Mouse (Mus musculus): ENCODE results near the gene Frmd5. TPM values are rescaled to one million over a fixed set of nuclear protein-coding genes. Genes with fewer than 3 reads are reported as not detected.

Gene Frmd5
- polyA plus RNA-seq, 1 experiment = 4.1 TPM

GRCm38 (mm10) chr2:121733426-121733825, 73.5 kb downstream of the Frmd5 start:
- no peak overlapping the region for H3K4me3 ChIP-seq (ENCODE audit: insufficient read depth, low read length)
- no peaks in the 10 kb centered on the region for H3K4me1 ChIP-seq (ENCODE audit: control insufficient read depth, insufficient read depth, low read length)
- no peak overlapping the region for H3K27ac ChIP-seq (ENCODE audit: insufficient read depth, low read length)
- TF ChIP-seq CTCF (IDR thresholded peaks at IDR 0.05; ENCODE audit: borderline replicate concordance, insufficient read depth, low read length) (no peak), POLR2A (IDR thresholded peaks at IDR 0.05; ENCODE audit: low read depth, low read length) (no peak)

GRCm38 (mm10) chr2:121730486-121730885, 76.4 kb downstream of the Frmd5 start:
- Histone ChIP-seq H3K27ac (ENCODE audit: insufficient read depth, low read length) (no peak overlapping the region), H3K4me1 (ENCODE audit: control insufficient read depth, insufficient read depth, low read length) (no peaks in the 10 kb centered on the region), H3K4me3 (ENCODE audit: insufficient read depth, low read length) (no peak overlapping the region)
- no peak for TF ChIP-seq POLR2A (IDR thresholded peaks at IDR 0.05; ENCODE audit: low read depth, low read length)

GRCm38 (mm10) chr2:121728907-121729575, 77.8 kb downstream of the Frmd5 start:
- no peak overlapping the region for H3K4me3 ChIP-seq (ENCODE audit: insufficient read depth, low read length)
- no peaks in the 10 kb centered on the region for H3K4me1 ChIP-seq (ENCODE audit: control insufficient read depth, insufficient read depth, low read length)
- TF ChIP-seq CTCF (IDR thresholded peaks at IDR 0.05; ENCODE audit: borderline replicate concordance, insufficient read depth, low read length) = no peak
- TF ChIP-seq POLR2A (IDR thresholded peaks at IDR 0.05; ENCODE audit: low read depth, low read length) = no peak
- no peak overlapping the region for H3K27ac ChIP-seq (ENCODE audit: insufficient read depth, low read length)

- Histone ChIP-seq H3K4me1 (ENCODE audit: control insufficient read depth, insufficient read depth, low read length) (no peaks in the 10 kb centered on the region; the same call in 1 of the 2 replicates), H3K27ac (ENCODE audit: insufficient read depth, low read length) (no peak overlapping the region), H3K4me3 (ENCODE audit: insufficient read depth, low read length) (no peak overlapping the region)
- TF ChIP-seq POLR2A (IDR thresholded peaks at IDR 0.05; ENCODE audit: low read depth, low read length) (no peak), CTCF (IDR thresholded peaks at IDR 0.05; ENCODE audit: borderline replicate concordance, insufficient read depth, low read length) (no peak)
These were observed 82.0 kb downstream of the Frmd5 start for GRCm38 (mm10) chr2:121724866-121725265.

GRCm38 (mm10) chr2:121723796-121724195, 83.1 kb downstream of the Frmd5 start:
- Histone ChIP-seq H3K27ac (ENCODE audit: insufficient read depth, low read length) (no peak overlapping the region), H3K4me1 (ENCODE audit: control insufficient read depth, insufficient read depth, low read length) (no peaks in the 10 kb centered on the region; the same call in 1 of the 2 replicates)

GRCm38 (mm10) chr2:121719000-121719399, 87.9 kb downstream of the Frmd5 start:
- TF ChIP-seq POLR2A (IDR thresholded peaks at IDR 0.05; ENCODE audit: low read depth, low read length) (no peak), CTCF (IDR thresholded peaks at IDR 0.05; ENCODE audit: borderline replicate concordance, insufficient read depth, low read length) (no peak)
- Histone ChIP-seq H3K27ac (ENCODE audit: insufficient read depth, low read length) (no peak overlapping the region), H3K4me1 (ENCODE audit: control insufficient read depth, insufficient read depth, low read length) (no peaks in the 10 kb centered on the region; the same call in 1 of the 2 replicates), H3K4me3 (ENCODE audit: insufficient read depth, low read length) (no peak overlapping the region)

More at GRCm38 (mm10) chr2:121723796-121724195, 83.1 kb downstream of the Frmd5 start:
- TF ChIP-seq POLR2A (IDR thresholded peaks at IDR 0.05; ENCODE audit: low read depth, low read length) (no peak), CTCF (IDR thresholded peaks at IDR 0.05; ENCODE audit: borderline replicate concordance, insufficient read depth, low read length) (no peak)
- H3K4me3 ChIP-seq (ENCODE audit: insufficient read depth, low read length) = no peak overlapping the region

- no peak overlapping the region for H3K27ac ChIP-seq (ENCODE audit: insufficient read depth, low read length)
- H3K4me1 ChIP-seq (ENCODE audit: control insufficient read depth, insufficient read depth, low read length) = no peaks in the 10 kb centered on the region; the same call in 1 of the 2 replicates
- H3K4me3 ChIP-seq (ENCODE audit: insufficient read depth, low read length) = no peak overlapping the region
- TF ChIP-seq CTCF (IDR thresholded peaks at IDR 0.05; ENCODE audit: borderline replicate concordance, insufficient read depth, low read length) (no peak), POLR2A (IDR thresholded peaks at IDR 0.05; ENCODE audit: low read depth, low read length) (no peak)
These were observed 89.8 kb downstream of the Frmd5 start for GRCm38 (mm10) chr2:121717133-121717532.

- TF ChIP-seq CTCF (IDR thresholded peaks at IDR 0.05; ENCODE audit: borderline replicate concordance, insufficient read depth, low read length) = no peak
- TF ChIP-seq POLR2A (IDR thresholded peaks at IDR 0.05; ENCODE audit: low read depth, low read length) = no peak
- no peak overlapping the region for H3K4me3 ChIP-seq (ENCODE audit: insufficient read depth, low read length)
- no peaks in the 10 kb centered on the region for H3K4me1 ChIP-seq (ENCODE audit: control insufficient read depth, insufficient read depth, low read length)
- no peak overlapping the region for H3K27ac ChIP-seq (ENCODE audit: insufficient read depth, low read length)
These were observed 93.3 kb downstream of the Frmd5 start for GRCm38 (mm10) chr2:121713567-121713966.

GRCm38 (mm10) chr2:121711748-121712384, 95.0 kb downstream of the Frmd5 start:
- H3K4me3 ChIP-seq (ENCODE audit: insufficient read depth, low read length) = no peak overlapping the region
- no peak overlapping the region for H3K27ac ChIP-seq (ENCODE audit: insufficient read depth, low read length)
- no peaks in the 10 kb centered on the region for H3K4me1 ChIP-seq (ENCODE audit: control insufficient read depth, insufficient read depth, low read length)
- TF ChIP-seq POLR2A (IDR thresholded peaks at IDR 0.05; ENCODE audit: low read depth, low read length) (no peak), CTCF (IDR thresholded peaks at IDR 0.05; ENCODE audit: borderline replicate concordance, insufficient read depth, low read length) (no peak)

GRCm38 (mm10) chr2:121709096-121709495, 97.8 kb downstream of the Frmd5 start:
- Histone ChIP-seq H3K4me3 (ENCODE audit: insufficient read depth, low read length) (no peak overlapping the region), H3K4me1 (ENCODE audit: control insufficient read depth, insufficient read depth, low read length) (no peaks in the 10 kb centered on the region), H3K27ac (ENCODE audit: insufficient read depth, low read length) (no peak overlapping the region)
- TF ChIP-seq POLR2A (IDR thresholded peaks at IDR 0.05; ENCODE audit: low read depth, low read length) = no peak
- TF ChIP-seq CTCF (IDR thresholded peaks at IDR 0.05; ENCODE audit: borderline replicate concordance, insufficient read depth, low read length) = no peak
